Mouse (Mus musculus) cerebellum, adult (tissue): ENCODE data around the gene 2010111I01Rik.
A peak's percentile ranks its signal among the peaks of the same experiment; 100 is the strongest.

Experiments used
- ATAC-seq: cut with Nextera tagmentation; 2 replicates; pipeline ENCODE4 v1.9.2; 2017; ENCODE audit warnings: mild to moderate bottlenecking, moderate library complexity, mixed read lengths; ENCODE audit not compliant: insufficient number of reproducible peaks, low FRiP score, low TSS enrichment

Gene 2010111I01Rik

GRCm38 (mm10) chr13:63102848-63103585, 138.3 kb downstream of the 2010111I01Rik start:
- ATAC-seq, result no peak

- ATAC-seq, result no peak
Observed at GRCm38 (mm10) chr13:63106574-63106973, 141.9 kb downstream of the 2010111I01Rik start.

GRCm38 (mm10) chr13:63108601-63109000, 143.9 kb downstream of the 2010111I01Rik start:
- ATAC-seq, result 0 out of 2 replicates have a peak, but pooled peaks have one; percentile 36

GRCm38 (mm10) chr13:63111297-63112042, 146.8 kb downstream of the 2010111I01Rik start:
- no peak for ATAC-seq

DNA sequence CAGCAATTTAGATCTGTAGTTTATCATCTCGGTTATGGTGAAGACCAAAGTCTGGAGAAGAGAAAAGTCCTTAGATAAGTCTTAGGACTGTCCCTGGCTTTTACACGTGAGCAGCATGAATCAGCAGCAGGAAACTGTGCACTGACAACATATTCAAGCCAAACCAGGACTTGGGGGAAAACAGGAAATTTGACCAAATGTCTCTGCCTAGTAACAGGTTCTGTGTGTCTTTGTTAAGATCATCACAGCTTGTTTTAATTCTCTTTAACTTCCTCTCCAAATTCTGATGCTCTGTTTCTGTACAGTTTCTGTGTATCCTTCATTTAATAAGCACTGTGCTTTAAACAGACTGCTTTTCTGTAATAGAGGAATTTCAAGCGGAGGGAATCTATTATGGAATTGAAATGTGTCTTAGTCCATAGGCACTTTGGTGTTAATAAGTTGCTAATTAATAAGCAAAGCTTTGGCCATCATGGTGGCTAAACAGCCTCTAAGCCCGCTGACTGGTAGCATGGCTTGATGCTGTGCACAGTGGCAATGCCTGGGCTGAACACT, 147.4 kb downstream of the 2010111I01Rik start:
- ATAC-seq, result no peak

- ATAC-seq, result no peak
Observed at GRCm38 (mm10) chr13:63112598-63113372, 148.1 kb downstream of the 2010111I01Rik start.

- no peak for ATAC-seq
Observed at GRCm38 (mm10) chr13:63113881-63114301, 149.2 kb downstream of the 2010111I01Rik start.

- no peak for ATAC-seq
Observed at GRCm38 (mm10) chr13:63115187-63115784, 150.6 kb downstream of the 2010111I01Rik start.

DNA sequence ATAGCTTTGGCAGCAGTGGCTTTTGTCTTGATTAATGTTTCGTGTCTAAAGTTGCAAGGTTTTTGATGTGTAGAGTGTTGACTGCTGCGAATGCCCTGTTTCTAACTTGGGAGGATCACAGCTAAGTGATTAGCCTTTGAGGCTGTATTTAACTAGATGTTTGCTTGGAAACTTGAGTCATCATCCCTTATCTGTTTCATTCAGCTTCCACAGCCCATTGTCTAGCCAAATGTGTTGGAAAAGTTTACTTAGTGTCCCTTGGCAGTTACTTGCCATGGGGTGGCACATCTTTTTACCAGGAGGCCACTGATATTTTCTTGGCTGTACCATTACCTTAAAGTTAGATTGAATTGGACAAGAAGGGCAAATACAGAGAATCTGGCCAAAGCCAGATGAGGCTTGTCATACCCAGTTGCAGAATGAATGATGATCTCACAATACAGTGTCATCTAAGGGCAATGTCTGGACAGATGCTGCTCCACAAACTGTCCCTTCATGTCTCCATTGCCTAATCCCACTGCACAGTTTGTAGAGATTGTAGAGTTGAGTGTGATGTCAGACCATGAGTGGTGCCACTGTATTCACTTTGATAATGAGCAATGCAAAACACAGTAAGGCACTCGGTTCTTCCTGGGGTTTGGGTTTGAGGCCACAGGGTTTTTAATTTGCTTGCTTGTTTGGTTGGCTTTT, 152.9 kb downstream of the 2010111I01Rik start:
- ATAC-seq, result no peak

DNA sequence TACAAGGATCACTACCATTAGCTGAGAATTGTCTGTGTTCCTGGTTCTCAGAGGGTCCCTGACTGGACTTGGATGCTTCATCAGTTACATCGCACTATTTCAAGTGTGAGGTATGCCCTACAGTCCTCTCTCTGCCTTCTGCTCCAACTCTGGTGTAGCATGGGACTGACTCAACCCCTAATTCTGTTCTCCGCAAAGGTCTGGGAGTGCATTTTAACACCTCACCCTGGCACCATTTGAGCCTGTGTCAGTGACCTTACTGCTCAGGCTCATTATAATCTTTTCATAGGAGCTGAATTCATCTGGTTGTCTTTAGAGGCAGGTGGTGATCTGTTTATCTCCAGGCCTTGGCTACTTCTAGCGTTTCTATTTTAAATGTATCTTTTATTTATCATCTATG, 154.0 kb downstream of the 2010111I01Rik start:
- ATAC-seq, result no peak

DNA sequence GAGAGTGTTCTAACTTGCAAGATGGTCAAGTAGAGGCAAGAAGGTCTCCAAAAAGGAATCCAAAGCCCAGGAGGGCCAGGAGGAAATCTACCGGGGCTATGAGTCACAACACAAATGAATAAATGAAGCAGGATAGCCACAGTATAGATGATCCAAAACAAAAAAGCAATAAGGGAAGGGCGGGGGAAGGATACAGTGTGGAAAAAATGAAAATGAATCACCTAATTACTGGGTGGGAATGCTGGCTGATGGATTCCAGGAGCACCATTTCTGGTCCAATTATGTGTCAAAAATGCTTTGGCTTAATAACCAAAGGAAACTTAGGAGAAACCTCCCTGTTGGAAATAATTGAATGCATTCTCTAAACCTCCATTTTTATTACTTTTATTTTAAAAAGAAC, 155.6 kb downstream of the 2010111I01Rik start:
- no peak for ATAC-seq

- no peak for ATAC-seq
Observed at GRCm38 (mm10) chr13:63121747-63122146, 157.1 kb downstream of the 2010111I01Rik start.

DNA sequence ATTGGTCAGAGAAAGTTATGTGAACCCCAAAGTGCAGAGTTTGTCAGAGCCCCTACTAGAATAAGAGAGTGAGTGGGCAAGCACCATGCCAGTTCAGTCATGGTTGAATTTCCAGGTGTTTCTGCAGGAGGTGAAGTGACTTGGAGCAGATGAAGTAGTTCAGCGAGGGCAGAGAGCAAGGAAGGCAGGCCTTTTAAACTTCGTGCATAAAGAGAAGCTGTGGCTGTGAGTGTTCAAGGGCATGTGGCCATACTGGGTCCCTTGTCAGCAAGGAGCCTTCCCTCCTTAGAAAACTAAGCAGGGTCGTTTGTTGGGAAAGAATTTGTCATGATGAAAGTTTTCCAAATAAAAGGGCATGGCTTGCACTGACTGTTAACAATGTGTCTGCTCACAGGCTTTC, 161.5 kb downstream of the 2010111I01Rik start:
- no peak for ATAC-seq

DNA sequence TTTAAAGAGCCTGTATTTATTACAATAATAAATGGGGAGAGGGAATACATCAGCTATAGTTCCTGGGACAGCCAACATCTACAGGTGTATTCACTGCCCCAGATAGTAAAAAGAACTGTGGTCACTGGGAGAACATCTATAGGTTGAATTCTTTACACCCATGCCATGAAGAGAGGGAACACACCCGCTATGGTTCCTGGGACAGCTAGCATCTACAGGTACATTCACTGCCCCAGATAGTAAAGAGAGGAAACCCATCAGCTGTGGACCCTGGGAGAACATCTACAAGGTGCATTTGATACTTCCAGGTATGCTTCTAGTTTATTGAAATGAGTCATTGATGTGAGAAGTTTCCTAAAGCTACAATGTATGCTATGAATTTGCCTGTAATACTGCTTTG, 162.8 kb downstream of the 2010111I01Rik start:
- no peak for ATAC-seq

- ATAC-seq, result no peak
Observed at GRCm38 (mm10) chr13:63134879-63135421, 170.3 kb downstream of the 2010111I01Rik start.

DNA sequence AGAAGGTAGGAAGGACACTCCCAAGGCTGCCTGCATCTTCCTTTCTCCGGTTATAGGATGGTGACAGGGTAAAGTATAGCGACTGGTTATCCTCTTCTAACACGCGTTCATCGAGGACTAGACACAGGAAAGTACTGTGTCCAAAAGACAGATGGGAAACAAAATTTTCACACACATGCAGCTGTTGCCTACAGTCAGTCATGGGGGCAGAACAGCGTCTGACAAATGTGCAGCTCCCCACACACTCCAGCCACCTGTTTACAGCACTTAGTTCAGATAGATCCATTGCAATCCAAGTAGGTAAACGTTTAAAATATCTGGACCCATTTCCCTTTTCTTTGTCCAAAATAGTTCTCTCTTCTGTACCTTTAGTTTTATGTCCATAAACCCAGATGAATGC, 171.3 kb downstream of the 2010111I01Rik start:
- no peak for ATAC-seq

GRCm38 (mm10) chr13:63136775-63137174, 172.1 kb downstream of the 2010111I01Rik start:
- no peak for ATAC-seq

- ATAC-seq, result no peak
Observed at GRCm38 (mm10) chr13:63138376-63139048, 173.8 kb downstream of the 2010111I01Rik start.
